Mouse (Mus musculus): ENCODE data around the gene Atf4.

The Atf4 gene

GRCm38 (mm10) chr15:80289436-80289835, 34.5 kb downstream of the Atf4 start:
- peak; percentile 70 for DNase-seq

- no peak for DNase-seq
Observed at GRCm38 (mm10) chr15:80297146-80297545, 42.2 kb downstream of the Atf4 start.

GRCm38 (mm10) chr15:80303779-80304178, 48.8 kb downstream of the Atf4 start:
- peak; percentile 32 for DNase-seq

GRCm38 (mm10) chr15:80304188-80304587, 49.2 kb downstream of the Atf4 start:
- DNase-seq: no peak

GRCm38 (mm10) chr15:80306146-80306545, 51.2 kb downstream of the Atf4 start:
- no peak for DNase-seq

Measured in layer of hippocampus, adult 9-11 months (tissue).